Mouse (Mus musculus) midbrain, postnatal 0 days (tissue): ENCODE results near the gene Sycp2. TPM values are rescaled to one million over a fixed set of nuclear protein-coding genes. Genes with fewer than 3 reads are reported as not detected.
A peak's percentile ranks its signal among the peaks of the same experiment; 100 is the strongest.

ENCODE experiments used
- ATAC-seq: fragments of 200-750 bp; cut with Nextera tagmentation; 2 replicates; pipeline ENCODE4 v1.8.0; 2017; ENCODE audit warnings: moderate number of reproducible peaks, mild to moderate bottlenecking, moderate TSS enrichment, moderate library complexity; ENCODE audit not compliant: low FRiP score
- DNase-seq: peaks from one replicate; pipeline ENCODE4 v3.0.0-alpha.2; 2015; ENCODE audit warnings: low spot score
- H3K27ac ChIP-seq: fragments of 300-500 bp; sonication (generic); 2 replicates; pipeline ENCODE4 v1.5.1; 2014; ENCODE audit warnings: low read depth, mild to moderate bottlenecking, low read length, mixed read lengths
- H3K27me3 ChIP-seq: fragments of 300-500 bp; sonication (generic); 2 replicates; pipeline ENCODE4 v1.6.1; 2014; ENCODE audit warnings: low read length, control low read depth, mixed read lengths; ENCODE audit not compliant: insufficient read depth
- H3K36me3 ChIP-seq: fragments of 300-500 bp; sonication (generic); 2 replicates; pipeline ENCODE4 v1.6.1; 2014; ENCODE audit warnings: low read length, control low read depth, mixed read lengths; ENCODE audit not compliant: insufficient read depth
- H3K4me1 ChIP-seq: fragments of 300-500 bp; sonication (generic); 2 replicates; pipeline ENCODE4 v1.6.1; 2014; ENCODE audit warnings: mild to moderate bottlenecking, control low read depth, antibody characterized with exemption, low read length, mixed read lengths; ENCODE audit not compliant: insufficient read depth
- H3K4me2 ChIP-seq: fragments of 300-500 bp; sonication (generic); 2 replicates; pipeline ENCODE4 v1.6.1; 2014; ENCODE audit warnings: low read depth, mild to moderate bottlenecking, low read length, mixed read lengths; ENCODE audit not compliant: poor library complexity, severe bottlenecking
- H3K4me3 ChIP-seq: fragments of 300-500 bp; sonication (generic); 2 replicates; pipeline ENCODE4 v1.5.1; 2014; ENCODE audit warnings: low read depth, mild to moderate bottlenecking, low read length, moderate library complexity
- H3K9ac ChIP-seq: fragments of 300-500 bp; sonication (generic); replicated peaks from 2 replicates; pipeline ENCODE4 v1.6.1; 2014; ENCODE audit warnings: mild to moderate bottlenecking, low read length, moderate library complexity, mixed read lengths; ENCODE audit not compliant: poor library complexity, severe bottlenecking
- H3K9me3 ChIP-seq: fragments of 300-500 bp; sonication (generic); 2 replicates; pipeline ENCODE4 v1.6.1; 2016; ENCODE audit warnings: low read length, control low read depth
- CTCF ChIP-seq: IDR thresholded peaks from 2 replicates; pipeline ENCODE4 v1.5.1; 2016; ENCODE audit warnings: antibody characterized with exemption, mild to moderate bottlenecking
- WGBS: fragments of 180-500 bp; shearing (Covaris S2); extraction: QIAGEN DNeasy Blood & Tissue Kit; methylation state at CpG from one replicate; pipeline ENCODE4 v1.1.7; 2014; 5-methylcytosine and 5-hydroxymethylcytosine counted together
- polyA plus RNA-seq: library from polyadenylated mRNA; unstranded; fragments of >200 nt; fragmentation: Nextera tagmentation; extraction: Ambion mirVana; gene quantifications from 2 replicates; pipeline ENCODE4 v1.2.1, GENCODE M21; 2015
- total RNA-seq: library from RNA; depleted of rRNA; stranded (reverse); fragments of >200 nt; gene quantifications from 2 replicates; pipeline ENCODE4 v1.2.3, GENCODE M21; 2014; rRNA removed

Sycp2 gene
- total RNA-seq = 0.44 and 0.52 TPM in 2 replicates
- polyA plus RNA-seq = 0.36 and 0.44 TPM in 2 replicates

DNA sequence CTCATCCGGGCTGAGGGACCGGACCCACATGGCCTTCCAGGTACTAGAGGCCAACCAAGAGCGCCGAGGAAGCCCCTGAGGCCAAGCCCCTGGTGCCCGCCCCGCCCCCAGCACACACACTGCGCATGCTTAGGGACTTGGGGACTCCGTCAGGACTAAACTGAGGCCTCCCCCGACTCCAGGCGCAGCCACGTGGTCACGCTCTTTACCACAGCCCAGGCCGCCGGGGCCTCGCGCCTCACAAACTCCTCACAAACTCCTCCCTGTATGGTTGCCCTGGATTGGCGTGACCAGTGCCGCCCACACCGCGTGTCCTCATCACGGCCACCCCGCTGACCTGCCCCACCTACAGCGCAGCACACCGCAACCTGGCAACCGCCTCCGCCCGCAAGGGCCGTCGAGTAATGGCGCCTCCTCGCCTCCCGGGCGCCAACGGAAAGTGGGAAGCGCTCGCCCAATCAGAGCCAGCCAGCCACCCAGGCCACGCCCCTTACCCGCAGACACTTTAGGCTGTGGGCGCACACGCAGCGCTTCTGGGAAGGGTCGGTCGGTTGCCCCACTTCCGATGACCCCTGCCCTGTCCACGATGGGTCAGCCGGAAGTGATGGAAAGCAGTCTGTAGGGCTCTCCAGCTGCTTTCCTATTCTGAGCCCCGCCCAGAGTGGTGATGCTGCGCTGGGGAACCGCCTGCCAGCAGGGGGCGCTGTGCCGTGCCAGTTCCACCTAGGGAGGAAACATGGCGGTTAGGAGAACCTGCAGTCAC lies at the start of gene Sycp2:
Sycp2 (minus strand) TSS at position 633 of the 763 bp plus-strand sequence.
- ATAC-seq (peak; percentile 23; the same call in 1 of the 2 replicates), DNase-seq (no peak)

DNA sequence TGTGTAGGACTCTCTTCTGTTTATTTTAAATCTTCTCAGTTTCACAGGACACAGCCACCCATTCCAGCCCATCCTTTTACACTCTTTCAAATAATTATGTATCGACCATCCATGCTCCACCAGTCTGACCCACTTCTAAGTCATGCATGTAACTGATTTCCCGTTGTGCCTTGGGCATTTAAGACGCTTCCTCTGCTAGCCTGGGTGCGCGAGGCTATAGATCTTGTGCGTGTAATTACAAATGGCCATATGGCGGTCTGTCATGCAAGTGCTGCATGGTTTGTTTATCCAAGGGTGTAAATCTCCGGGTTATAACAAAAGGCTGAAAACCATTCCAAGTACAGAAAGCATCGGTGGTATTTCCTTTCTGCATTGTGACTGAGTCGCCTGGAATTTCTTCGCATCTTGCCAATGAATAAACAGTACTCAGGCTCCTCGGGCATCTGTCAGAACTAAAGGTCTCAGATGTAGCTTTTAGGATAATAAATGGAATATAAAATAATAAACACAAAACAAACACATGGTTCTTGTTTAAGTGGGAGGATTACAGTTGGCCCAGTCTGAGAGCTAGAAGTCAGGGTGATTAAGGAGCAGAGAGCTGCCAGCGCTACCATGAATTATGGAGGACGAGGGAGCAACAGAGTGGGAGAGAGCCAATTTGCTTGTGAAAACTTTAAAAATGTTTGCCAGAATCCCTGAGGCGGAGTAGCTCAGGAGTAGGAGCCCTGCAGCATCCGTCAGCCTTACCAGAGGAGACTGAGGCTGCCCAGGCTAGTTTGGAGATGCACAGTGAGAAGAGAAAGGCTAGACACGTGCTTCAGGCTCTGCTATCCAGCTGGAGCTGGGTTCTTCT lies 47.4 kb upstream of the Sycp2 start:
- Histone ChIP-seq H3K36me3 (no peaks in the 10 kb centered on the region), H3K4me1 (peaks cover 3% of the 10 kb centered on the region; the same call in 1 of the 2 replicates), H3K4me3 (no peak overlapping the region), H3K4me2 (no peak overlapping the region), H3K9me3 (no peaks in the 10 kb centered on the region), H3K27ac (peak overlapping the region; percentile 48; the same call in 1 of the 2 replicates), H3K9ac (no peak overlapping the region), H3K27me3 (no peaks in the 10 kb centered on the region)
- DNase-seq = peak; percentile 70
- ATAC-seq = peak; percentile 54; the same call in 1 of the 2 replicates
- WGBS = 24% methylated on average over 17 of the region's 17 CpGs
- no peak for TF ChIP-seq CTCF

More for the DNA sequence above, at the start of gene Sycp2:
- no peak within 1 kb of the TSS for H3K4me3 ChIP-seq
- no peak within 1 kb of the TSS for H3K9ac ChIP-seq
- WGBS = 87% methylated on average over 49 of the region's 52 CpGs
- no peak within 1 kb of the TSS for H3K4me2 ChIP-seq
- no peaks in the 10 kb centered on the region for H3K9me3 ChIP-seq
- TF ChIP-seq CTCF = peak; percentile 36; the same call in 1 of the 2 replicates
- H3K4me1 ChIP-seq = no peaks in the 10 kb centered on the region
- H3K27ac ChIP-seq = no peak within 1 kb of the TSS
- H3K27me3 ChIP-seq = no peaks in the 10 kb centered on the region
- H3K36me3 ChIP-seq = no peaks in the 10 kb centered on the region

DNA sequence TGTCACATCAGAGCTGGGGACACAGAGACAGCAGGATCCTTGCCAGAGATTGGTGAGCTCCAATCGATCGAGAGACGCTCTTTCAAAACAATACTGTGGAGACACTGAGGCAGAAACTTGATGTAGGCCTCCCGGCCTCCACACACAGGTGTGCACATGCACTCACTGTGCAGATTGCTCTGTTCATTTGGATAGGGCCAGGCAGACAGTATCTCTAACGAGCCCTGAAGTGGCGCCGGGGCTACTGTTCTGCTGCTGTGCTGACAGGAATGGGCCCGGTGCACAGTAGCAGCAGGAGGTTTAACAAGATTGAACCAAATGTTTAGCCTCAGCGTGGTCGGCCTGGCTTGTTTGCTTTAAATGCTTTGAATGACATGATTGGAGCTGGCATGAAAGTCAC lies 43.5 kb upstream of the Sycp2 start:
- Histone ChIP-seq H3K4me2 (no peak overlapping the region), H3K9ac (no peak overlapping the region), H3K27ac (no peak overlapping the region), H3K4me1 (peaks cover 3% of the 10 kb centered on the region; the same call in 1 of the 2 replicates), H3K9me3 (no peaks in the 10 kb centered on the region), H3K36me3 (no peaks in the 10 kb centered on the region), H3K27me3 (no peaks in the 10 kb centered on the region), H3K4me3 (no peak overlapping the region)
- no peak for TF ChIP-seq CTCF
- DNase-seq (no peak), ATAC-seq (no peak)
- 63% methylated on average over 10 of the region's 10 CpGs for WGBS

DNA sequence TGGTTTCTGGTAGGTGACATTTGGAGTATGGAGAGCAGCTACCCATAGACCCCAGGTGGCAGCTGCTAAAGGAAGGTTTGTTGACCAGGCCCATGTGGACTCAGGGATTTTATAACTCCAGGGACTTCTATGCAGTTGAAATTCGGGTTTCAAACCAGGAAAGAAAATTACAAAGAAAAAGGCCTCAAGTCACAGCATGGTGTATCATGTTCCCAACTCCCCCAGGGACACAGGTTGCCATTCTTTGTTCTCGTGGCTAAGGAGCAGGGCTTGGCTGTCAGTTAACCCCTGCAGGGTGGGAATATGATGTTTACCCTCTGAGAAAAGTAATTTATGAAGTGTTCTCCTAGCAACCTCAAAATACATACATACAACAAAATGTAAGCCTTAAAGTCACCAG lies 42.8 kb upstream of the Sycp2 start:
- no peak overlapping the region for H3K4me2 ChIP-seq
- no peaks in the 10 kb centered on the region for H3K27me3 ChIP-seq
- no peak overlapping the region for H3K4me3 ChIP-seq
- ATAC-seq (no peak), DNase-seq (no peak)
- H3K9me3 ChIP-seq = no peaks in the 10 kb centered on the region
- 12% methylated on average over 2 of the region's 2 CpGs for WGBS
- H3K27ac ChIP-seq = no peak overlapping the region
- no peaks in the 10 kb centered on the region for H3K36me3 ChIP-seq
- H3K9ac ChIP-seq = no peak overlapping the region
- no peak for TF ChIP-seq CTCF
- H3K4me1 ChIP-seq = peaks cover 3% of the 10 kb centered on the region; the same call in 1 of the 2 replicates

DNA sequence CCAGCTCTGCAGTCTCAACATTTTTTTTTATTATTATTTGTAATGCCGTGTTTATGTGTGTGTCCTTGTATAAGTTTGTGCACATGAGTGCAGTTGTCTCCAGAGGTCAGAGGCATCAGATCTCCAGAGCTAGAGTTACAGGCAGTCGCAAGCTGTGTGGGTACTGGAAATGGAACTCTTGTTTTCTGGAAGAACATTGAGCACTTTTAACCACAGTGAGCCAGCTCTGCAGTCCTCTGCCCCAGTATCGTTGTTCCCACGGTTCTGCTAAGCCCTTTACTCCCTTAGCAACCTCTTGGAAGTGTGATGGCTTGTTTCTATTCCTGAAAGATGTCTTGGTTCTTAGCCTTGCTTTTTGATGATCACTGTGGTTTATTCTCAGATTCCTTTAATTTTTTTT lies 41.9 kb upstream of the Sycp2 start:
- H3K9me3 ChIP-seq = no peaks in the 10 kb centered on the region
- DNase-seq (no peak), ATAC-seq (no peak)
- H3K27me3 ChIP-seq = no peaks in the 10 kb centered on the region
- no peak overlapping the region for H3K4me2 ChIP-seq
- no peaks in the 10 kb centered on the region for H3K4me1 ChIP-seq
- TF ChIP-seq CTCF = no peak
- no peak overlapping the region for H3K4me3 ChIP-seq
- H3K9ac ChIP-seq = no peak overlapping the region
- no peaks in the 10 kb centered on the region for H3K36me3 ChIP-seq
- WGBS = 72% methylated on average over 4 of the region's 4 CpGs
- no peak overlapping the region for H3K27ac ChIP-seq

DNA sequence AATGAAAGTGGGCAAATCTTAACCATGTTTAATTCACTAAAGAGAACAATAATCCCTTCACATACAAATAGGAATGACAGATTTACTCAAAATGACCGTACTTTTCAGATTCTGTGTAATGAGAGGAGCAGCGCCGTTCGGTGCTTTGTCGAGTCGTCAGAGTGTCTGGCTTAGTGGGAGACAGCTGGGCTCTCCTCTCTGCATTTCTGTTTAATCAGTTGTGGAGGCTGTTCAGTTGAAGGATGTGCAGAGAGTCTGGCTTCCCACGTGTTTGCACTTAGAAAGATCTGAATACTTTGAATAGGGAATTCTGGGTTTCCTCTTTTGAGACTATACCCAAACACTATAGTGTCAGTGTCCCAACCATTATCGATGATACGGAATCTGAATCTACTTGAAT lies 29.8 kb upstream of the Sycp2 start:
- H3K9ac ChIP-seq = no peak overlapping the region
- no peaks in the 10 kb centered on the region for H3K27me3 ChIP-seq
- no peaks in the 10 kb centered on the region for H3K36me3 ChIP-seq
- WGBS = 57% methylated on average over 9 of the region's 9 CpGs
- H3K27ac ChIP-seq = no peak overlapping the region
- H3K9me3 ChIP-seq = no peaks in the 10 kb centered on the region
- H3K4me3 ChIP-seq = no peak overlapping the region
- DNase-seq (no peak), ATAC-seq (no peak)
- no peak for TF ChIP-seq CTCF
- H3K4me1 ChIP-seq = no peaks in the 10 kb centered on the region
- no peak overlapping the region for H3K4me2 ChIP-seq
